Mouse (Mus musculus): ENCODE results near the gene Hs3st1. TPM values are rescaled to one million over a fixed set of nuclear protein-coding genes. Genes with fewer than 3 reads are reported as not detected.

Gene Hs3st1
- polyA plus RNA-seq, 1 experiment from 2014 or later: 37.8 TPM

GRCm38 (mm10) chr5:39612240-39612639, 143.0 kb downstream of the Hs3st1 start:
- 79% methylated on average over 2 of the region's 2 CpGs for whole genome bisulfite sequencing
- DNase-seq (ENCODE audit: low spot score) (no peak), ATAC-seq (ENCODE audit: low FRiP score) (no peak)
- Histone ChIP-seq H3K36me3 (replicated peaks; ENCODE audit: control insufficient read depth, insufficient read depth) (peaks cover 12% of the 10 kb centered on the region), H3K27me3 (ENCODE audit: control insufficient read depth, insufficient read depth, low read length) (no peaks in the 10 kb centered on the region), H3K4me1 (replicated peaks; ENCODE audit: control insufficient read depth, insufficient read depth, low read length) (no peaks in the 10 kb centered on the region), H3K4me2 (replicated peaks) (no peak overlapping the region), H3K9ac (no peak overlapping the region), H3K4me3 (replicated peaks; ENCODE audit: low read length) (no peak overlapping the region), H3K9me3 (ENCODE audit: control insufficient read depth, low read length) (no peaks in the 10 kb centered on the region), H3K27ac (no peak overlapping the region)

- Histone ChIP-seq H3K4me2 (replicated peaks) (no peak overlapping the region), H3K27ac (no peak overlapping the region), H3K36me3 (replicated peaks; ENCODE audit: control insufficient read depth, insufficient read depth) (no peaks in the 10 kb centered on the region), H3K9ac (no peak overlapping the region), H3K27me3 (ENCODE audit: control insufficient read depth, insufficient read depth, low read length) (no peaks in the 10 kb centered on the region), H3K9me3 (ENCODE audit: control insufficient read depth, low read length) (no peaks in the 10 kb centered on the region), H3K4me3 (replicated peaks; ENCODE audit: low read length) (no peak overlapping the region), H3K4me1 (replicated peaks; ENCODE audit: control insufficient read depth, insufficient read depth, low read length) (no peaks in the 10 kb centered on the region)
- 72% methylated on average over 1 of the region's 1 CpGs for WGBS
- DNase-seq (ENCODE audit: low spot score) (no peak), ATAC-seq (ENCODE audit: low FRiP score) (no peak)
These were observed 147.0 kb downstream of the Hs3st1 start for GRCm38 (mm10) chr5:39608260-39608659.

- DNase-seq (ENCODE audit: low spot score): no peak
- Histone ChIP-seq H3K36me3 (replicated peaks; ENCODE audit: control insufficient read depth, insufficient read depth) (no peaks in the 10 kb centered on the region), H3K4me1 (replicated peaks; ENCODE audit: control insufficient read depth, insufficient read depth, low read length) (no peaks in the 10 kb centered on the region), H3K9me3 (ENCODE audit: control insufficient read depth, low read length) (no peaks in the 10 kb centered on the region), H3K4me2 (replicated peaks) (no peak overlapping the region), H3K4me3 (replicated peaks; ENCODE audit: low read length) (no peak overlapping the region), H3K27me3 (ENCODE audit: control insufficient read depth, insufficient read depth, low read length) (no peaks in the 10 kb centered on the region), H3K9ac (no peak overlapping the region), H3K27ac (no peak overlapping the region)
- no peak for ATAC-seq (ENCODE audit: low FRiP score)
- WGBS: 81% methylated on average over 2 of the region's 2 CpGs
These were observed 160.5 kb downstream of the Hs3st1 start for GRCm38 (mm10) chr5:39594737-39595136.

Data from hindbrain, embryonic 14.5 days (tissue).